Mouse (Mus musculus): ENCODE measurements at regions not wholly inside any gene's neighbourhood (a gene's known extent, or its start where the extent isn't known, plus 50 kb on each side); places are given as distances from the start of the nearest gene placed in this dataset.
A peak's percentile ranks its signal among the peaks of the same experiment; 100 is the strongest.

- peak in 1 of 2 experiments; percentile 2 for DNase-seq (ENCODE audit: low spot score in 2 of 2)
- intact Hi-C loops (cut with DNase I), result no loop called here
Measured at GRCm38 (mm10) chr5:101040488-101040887, 195.0 kb downstream of the Gpat3 start.

GRCm38 (mm10) chr5:101032968-101033367 is 187.5 kb downstream of the Gpat3 start:
- intact Hi-C loops (cut with DNase I), result no loop called here

GRCm38 (mm10) chr5:101032147-101032900 is 186.8 kb downstream of the Gpat3 start:
- DNase-seq (ENCODE audit: low spot score in 2 of 2), result no peak
- intact Hi-C loops (cut with DNase I), result no loop called here

More at GRCm38 (mm10) chr5:101032968-101033367, 187.5 kb downstream of the Gpat3 start:
- no peak for DNase-seq (ENCODE audit: low spot score in 2 of 2)

DNA sequence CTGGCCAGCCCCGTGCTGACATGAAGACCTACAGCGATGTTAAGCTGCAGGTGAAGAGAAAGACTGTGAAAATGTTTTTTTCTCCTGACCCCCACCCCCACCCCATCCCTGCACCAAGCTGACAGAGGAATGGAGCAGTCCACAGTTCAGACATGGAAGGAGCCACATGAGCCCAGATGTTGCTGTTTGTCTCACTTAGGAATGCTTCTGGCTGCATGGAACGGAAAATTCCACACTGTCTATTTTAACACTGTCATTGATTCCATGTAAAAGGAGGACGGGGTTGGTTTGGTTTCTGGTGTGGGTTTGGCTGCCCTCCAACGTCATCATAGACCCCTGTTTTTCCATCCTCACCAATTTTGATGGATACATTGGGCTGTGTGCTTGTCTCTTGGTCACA is 179.3 kb downstream of the Gpat3 start:
- DNase-seq (ENCODE audit: low spot score in 2 of 2), result no peak
- intact Hi-C loops (cut with DNase I), result loop anchor here (10.0 kb wide), 1 partner anchor 340 kb away; no protein-coding TSS in a partner anchor

GRCm38 (mm10) chr5:101023784-101024183 is 178.3 kb downstream of the Gpat3 start:
- peak; percentile 2 to 23 for DNase-seq (ENCODE audit: low spot score in 2 of 2)
- intact Hi-C loops (cut with DNase I), result loop anchor here (10.0 kb wide), 1 partner anchor 341 kb away; no protein-coding TSS in a partner anchor

GRCm38 (mm10) chr5:101020784-101021183 is 175.3 kb downstream of the Gpat3 start:
- intact Hi-C loops (cut with DNase I), result loop anchor here (1.0 to 10.0 kb wide), 2 partner anchors 344 to 649 kb away; no protein-coding TSS in a partner anchor
- DNase-seq (ENCODE audit: low spot score in 2 of 2), result peak; percentile 81 to 88

DNA sequence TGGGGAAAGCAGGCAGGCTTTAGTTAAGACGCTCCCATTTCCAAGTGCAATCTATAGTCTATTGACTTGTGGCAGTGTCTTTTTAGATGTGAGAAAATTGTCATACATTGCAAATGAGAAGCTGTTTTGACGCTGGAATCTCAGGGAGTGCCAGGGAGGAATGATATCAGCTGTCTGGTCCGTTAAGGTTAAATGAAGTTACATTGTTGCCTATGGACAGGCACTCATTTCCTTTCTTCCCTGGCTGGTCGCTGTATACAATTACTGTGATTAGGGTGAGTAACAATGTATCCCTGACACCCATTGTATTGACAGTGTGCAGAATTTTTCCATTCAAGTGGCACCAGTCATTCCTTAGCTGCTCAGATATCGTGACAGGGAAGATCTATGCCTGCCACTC is 168.3 kb downstream of the Gpat3 start:
- intact Hi-C loops (cut with DNase I), result no loop called here
- no peak for DNase-seq (ENCODE audit: low spot score in 2 of 2)

- DNase-seq (ENCODE audit: low spot score in 2 of 2), result no peak
- intact Hi-C loops (cut with DNase I), result no loop called here
Measured at GRCm38 (mm10) chr5:101005216-101005615, 159.7 kb downstream of the Gpat3 start.

DNA sequence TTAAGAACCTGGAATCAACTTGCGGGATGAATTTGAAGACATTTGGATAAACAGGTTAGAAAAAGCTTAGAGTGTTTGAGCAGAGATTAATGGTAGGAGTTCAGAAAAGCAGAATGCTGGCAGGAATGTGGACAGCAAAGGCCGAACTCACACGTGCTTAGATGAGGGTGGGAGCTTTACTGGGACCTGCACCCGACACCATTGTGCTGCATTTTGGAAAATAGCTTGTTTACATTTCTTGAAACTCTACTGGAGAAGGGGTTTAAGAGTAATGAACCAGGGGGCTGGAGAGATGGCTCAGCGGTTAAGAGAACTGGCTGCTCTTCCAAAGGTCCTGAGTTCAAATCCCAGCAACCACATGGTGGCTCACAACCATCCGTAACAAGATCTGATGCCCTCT is 154.9 kb downstream of the Gpat3 start:
- DNase-seq (ENCODE audit: low spot score in 2 of 2), result no peak
- intact Hi-C loops (cut with DNase I), result no loop called here

GRCm38 (mm10) chr5:100992365-100992764 is 146.9 kb downstream of the Gpat3 start:
- no peak for DNase-seq (ENCODE audit: low spot score in 2 of 2)
- intact Hi-C loops (cut with DNase I), result no loop called here

DNA sequence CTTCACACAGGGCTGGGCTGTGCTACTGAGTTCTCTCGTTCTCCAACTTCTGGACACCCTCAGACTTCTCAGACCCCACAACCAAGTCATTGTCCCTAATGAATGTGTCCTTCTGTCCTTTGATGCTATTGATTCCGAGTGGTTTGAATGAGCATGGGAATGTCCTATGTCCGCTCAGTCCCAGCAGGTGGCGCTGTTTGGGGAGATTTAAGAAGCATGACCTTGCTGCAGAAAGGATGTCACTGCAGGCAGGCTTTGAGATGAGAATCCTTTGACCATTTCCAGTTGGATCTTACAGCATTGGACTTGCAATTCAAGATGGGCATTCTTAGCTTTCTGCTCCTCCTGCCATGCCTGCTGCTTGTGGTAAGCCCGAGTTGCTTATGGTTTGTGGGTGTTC is 146.1 kb downstream of the Gpat3 start:
- peak in 1 of 2 experiments; percentile 15 for DNase-seq (ENCODE audit: low spot score in 2 of 2)
- intact Hi-C loops (cut with DNase I), result no loop called here

DNA sequence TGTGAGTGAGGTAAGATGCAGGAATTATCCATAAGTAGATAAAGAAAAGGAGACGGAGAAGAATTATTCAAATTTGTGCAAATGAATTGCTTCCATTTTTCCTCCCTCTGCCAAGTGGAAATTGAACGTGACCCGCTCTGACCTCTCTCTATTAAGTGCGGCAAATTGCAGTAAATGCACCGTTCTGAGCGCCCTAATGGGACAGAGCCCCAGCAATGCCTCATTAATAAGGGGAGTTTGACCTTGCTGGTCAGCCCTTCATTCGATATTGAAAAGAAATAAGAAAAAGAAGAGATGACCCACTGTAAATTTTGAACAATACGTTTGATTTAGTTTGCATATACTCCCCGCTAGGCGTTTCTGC is 137.0 kb downstream of the Gpat3 start:
- intact Hi-C loops (cut with DNase I), result no loop called here
- no peak for DNase-seq (ENCODE audit: low spot score in 2 of 2)

GRCm38 (mm10) chr5:100981849-100982572 is 136.5 kb downstream of the Gpat3 start:
- intact Hi-C loops (cut with DNase I), result no loop called here
- no peak for DNase-seq (ENCODE audit: low spot score in 2 of 2)

- intact Hi-C loops (cut with DNase I), result no loop called here
- DNase-seq (ENCODE audit: low spot score in 2 of 2), result no peak
Measured at GRCm38 (mm10) chr5:100976736-100977135, 131.2 kb downstream of the Gpat3 start.

DNA sequence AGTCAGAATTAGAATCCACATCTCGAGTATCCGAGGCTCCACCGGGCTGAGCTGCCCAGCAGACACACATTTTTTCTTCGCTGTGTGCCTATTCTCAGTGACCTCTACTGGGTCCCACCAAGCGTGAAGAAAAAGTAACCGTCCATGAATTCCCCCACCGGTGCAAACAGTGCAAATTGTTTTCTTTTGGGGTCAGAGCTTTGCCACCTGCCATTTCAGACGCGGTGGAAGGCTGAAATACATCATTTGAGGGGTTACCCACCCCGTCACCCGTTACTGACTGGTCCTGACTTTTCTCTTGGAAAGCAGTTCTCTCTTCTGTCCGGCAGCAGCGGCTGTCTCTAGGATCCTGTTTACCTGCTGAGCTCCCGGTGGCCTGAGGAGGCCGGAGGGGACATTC is 105.7 kb downstream of the Gpat3 start:
- intact Hi-C loops (cut with DNase I), result no loop called here

More for the DNA sequence above, 105.7 kb downstream of the Gpat3 start:
- DNase-seq (ENCODE audit: low spot score in 2 of 2), result no peak
